ENCODE assay signal across 9 mouse cellular contexts in the genomic region with DNA sequence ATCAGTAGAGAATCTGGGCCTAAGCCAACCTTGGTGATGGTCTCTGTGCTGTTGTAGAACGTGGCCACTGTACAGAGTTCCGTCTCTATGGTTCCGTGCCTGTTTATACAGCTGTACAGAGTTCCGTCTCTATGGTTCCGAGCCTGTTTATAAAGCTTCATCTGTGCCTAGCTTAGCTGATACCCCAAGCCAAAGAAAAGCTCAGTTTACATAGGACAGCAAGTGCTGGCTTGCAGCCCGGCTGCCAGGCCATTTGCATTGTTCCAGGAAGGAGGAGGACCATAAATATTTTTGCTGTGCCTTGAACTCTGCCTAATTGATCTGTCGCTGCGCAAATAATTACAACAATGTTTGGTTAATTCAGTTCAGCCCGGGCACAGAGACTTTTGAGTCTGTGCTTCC. TPM values are rescaled to one million over a fixed set of nuclear protein-coding genes. Genes with fewer than 3 reads are reported as not detected.
DNase-seq lines count a peak whose midpoint lies in the region; ATAC-seq and TF ChIP-seq lines count a peak whose summit lies in the region.
"Had no signal": no experiment of that assay in that cellular context is flagged by ENCODE, and none has a peak within 500 bp of the region (broad histone marks: within the 10 kb centered on the region; RNA-seq: fewer than 3 reads in every experiment).

No protein-coding gene starts in this region.

- no peak for TF ChIP-seq CTCF in intestine, postnatal 0 days (IDR thresholded peaks at IDR 0.05; ENCODE audit: low read depth)

- no peaks in the 10 kb centered on the region for H3K9me3 ChIP-seq in intestine, postnatal 0 days (ENCODE audit: control insufficient read depth)

- H3K4me1 ChIP-seq in intestine, postnatal 0 days (replicated peaks; ENCODE audit: control insufficient read depth, insufficient read depth, low read length) = no peaks in the 10 kb centered on the region

- H3K27ac ChIP-seq in intestine, postnatal 0 days (ENCODE audit: low read depth, low read length) = peak overlapping the region; percentile 67

- 0 out of 2 replicates have a peak overlapping the region, but pooled peaks have one; percentile 12 for H3K9ac ChIP-seq in intestine, postnatal 0 days (ENCODE audit: low read depth, low read length)

- intact Hi-C loops in left cerebral cortex, postnatal 10 days (cut with DNase I) = no loop called here

- H3K36me3 ChIP-seq in intestine, postnatal 0 days (ENCODE audit: control insufficient read depth, insufficient read depth) = no peaks in the 10 kb centered on the region

- no peaks in the 10 kb centered on the region for H3K27me3 ChIP-seq in intestine, postnatal 0 days (replicated peaks; ENCODE audit: control insufficient read depth, insufficient read depth, low read length)

- 4% methylated on average over 9 of the region's 9 CpGs for WGBS in intestine, postnatal 0 days

- peak; percentile 75 for ATAC-seq in intestine, postnatal 0 days

- H3K4me3 ChIP-seq in intestine, postnatal 0 days (ENCODE audit: low read depth, low read length) = peak overlapping the region; percentile 24

- H3K4me2 ChIP-seq in intestine, postnatal 0 days (replicated peaks; ENCODE audit: low read depth) = peak overlapping the region; percentile 65

- DNase-seq in adrenal gland, adult 18-20 months (ENCODE audit: low spot score in 2 of 2) = peak; percentile 21 to 29
- peak; percentile 71 for DNase-seq in embryo, embryonic 10.5 days (ENCODE audit: low spot score)
- DNase-seq in gastrocnemius, postnatal 25 days = peak; percentile 46
- peak; percentile 70 to 78 for DNase-seq in left cerebral cortex, postnatal 10 days (ENCODE audit: extremely low spot score in 1 of 2, low spot score in 2 of 2)
- DNase-seq in lung, postnatal 36 days = peak; percentile 92
- peak; percentile 56 to 81 for DNase-seq in right cerebral cortex, postnatal 10 days (ENCODE audit: low spot score in 2 of 2)
- DNase-seq in thymus, postnatal 10 days (ENCODE audit: low spot score in 2 of 2) = no peak

RNA-seq across cellular contexts. Expression of a gene that starts 15.7 kb away (rescaled TPM):
- total RNA-seq in adrenal gland, adult 18-20 months (2021) = not detected
- not detected for total RNA-seq in gastrocnemius, postnatal 25 days (2021)
- polyA plus RNA-seq in intestine, postnatal 0 days (2015; fragmentation: Nextera tagmentation; extraction: Ambion mirVana) = 1.0 and 2.0 TPM in 2 replicates
- total RNA-seq in left cerebral cortex, postnatal 10 days (2021) = 10 to 100 TPM; 16.1 to 17.9 TPM
- total RNA-seq: gastrocnemius, postnatal 4 days had no signal

RNA-seq across cellular contexts. Expression of a gene that starts 26.2 kb away (rescaled TPM):
- not detected for total RNA-seq in adrenal gland, adult 18-20 months (2021)
- total RNA-seq in gastrocnemius, postnatal 25 days (2021) = not detected
- not detected in 2 replicates for polyA plus RNA-seq in intestine, postnatal 0 days (2015; fragmentation: Nextera tagmentation; extraction: Ambion mirVana)
- not detected for total RNA-seq in left cerebral cortex, postnatal 10 days (2021)
- total RNA-seq: gastrocnemius, postnatal 4 days had no signal

Comparison
In these comparisons a context has a peak if more than half of its experiments do, and no peak if none do; other contexts are left out.
1. DNase-seq: peak in adrenal gland, adult 18-20 months (2 of 2), embryo, embryonic 10.5 days (single experiment), gastrocnemius, postnatal 25 days (single experiment), left cerebral cortex, postnatal 10 days (2 of 2), lung, postnatal 36 days (single experiment) and right cerebral cortex, postnatal 10 days (2 of 2); none in thymus, postnatal 10 days (0 of 2).
2. RNA of a gene that starts 15.7 kb away (total RNA-seq): 16.1 to 17.9 TPM in left cerebral cortex, postnatal 10 days; not detected in adrenal gland, adult 18-20 months and not detected in gastrocnemius, postnatal 25 days; every median in the first group is over 10 times any median in the second.